Mouse (Mus musculus): Measurements from ENCODE around the gene Alox12. TPM values are rescaled to one million over a fixed set of nuclear protein-coding genes. Genes with fewer than 3 reads are reported as not detected.

The Alox12 gene
- polyA plus RNA-seq, 1 experiment from 2014 or later, result 5.5 TPM

GRCm38 (mm10) chr11:70218741-70219470 lies 36.2 kb downstream of the Alox12 start:
- Histone ChIP-seq H3K9me3 (replicated peaks) (no peaks in the 10 kb centered on the region), H3K4me2 (peak overlapping the region; percentile 93; the same call in 1 of the 2 replicates), H3K27me3 (peaks cover 65% of the 10 kb centered on the region), H3K4me3 (replicated peaks) (0 out of 2 replicates have a peak overlapping the region, but pooled peaks have one; percentile 0), H3K27ac (peak overlapping the region; percentile 24; the same call in 1 of the 2 replicates), H3K36me3 (peaks cover 6% of the 10 kb centered on the region; the same call in 1 of the 2 replicates), H3K9ac (no peak overlapping the region), H3K4me1 (peaks cover 62% of the 10 kb centered on the region)
- WGBS, result 90% methylated on average over 15 of the region's 15 CpGs
- ATAC-seq (replicated peaks; ENCODE audit: low FRiP score), result no peak

- Histone ChIP-seq H3K4me2 (no peak overlapping the region), H3K36me3 (peaks cover 6% of the 10 kb centered on the region; the same call in 1 of the 2 replicates), H3K4me3 (replicated peaks) (no peak overlapping the region), H3K9me3 (replicated peaks) (no peaks in the 10 kb centered on the region), H3K27ac (peak overlapping the region; percentile 24; the same call in 1 of the 2 replicates), H3K27me3 (peaks cover 67% of the 10 kb centered on the region), H3K4me1 (peaks cover 70% of the 10 kb centered on the region), H3K9ac (no peak overlapping the region)
- 78% methylated on average over 4 of the region's 4 CpGs for WGBS
- no peak for ATAC-seq (replicated peaks; ENCODE audit: low FRiP score)
Measured at GRCm38 (mm10) chr11:70218039-70218438, 37.1 kb downstream of the Alox12 start.

- H3K9me3 ChIP-seq (replicated peaks), result no peaks in the 10 kb centered on the region
- no peak overlapping the region for H3K9ac ChIP-seq
- H3K27ac ChIP-seq, result no peak overlapping the region
- no peak overlapping the region for H3K4me2 ChIP-seq
- no peak for ATAC-seq (replicated peaks; ENCODE audit: low FRiP score)
- WGBS, result 60% methylated on average over 3 of the region's 3 CpGs
- H3K27me3 ChIP-seq, result peaks cover 74% of the 10 kb centered on the region
- H3K4me1 ChIP-seq, result peaks cover 61% of the 10 kb centered on the region
- H3K4me3 ChIP-seq (replicated peaks), result no peak overlapping the region
- H3K36me3 ChIP-seq, result peaks cover 6% of the 10 kb centered on the region; the same call in 1 of the 2 replicates
Measured at GRCm38 (mm10) chr11:70216103-70216502, 39.0 kb downstream of the Alox12 start.

GRCm38 (mm10) chr11:70215301-70215700 lies 39.9 kb downstream of the Alox12 start:
- no peak overlapping the region for H3K27ac ChIP-seq
- WGBS, result 13% methylated on average over 22 of the region's 22 CpGs
- peak overlapping the region; percentile 38; the same call in 1 of the 2 replicates for H3K4me3 ChIP-seq (replicated peaks)
- peaks cover 53% of the 10 kb centered on the region for H3K4me1 ChIP-seq
- peak overlapping the region; percentile 74 for H3K4me2 ChIP-seq
- H3K27me3 ChIP-seq, result peaks cover 79% of the 10 kb centered on the region
- H3K9me3 ChIP-seq (replicated peaks), result no peaks in the 10 kb centered on the region
- no peak for ATAC-seq (replicated peaks; ENCODE audit: low FRiP score)
- peaks cover 6% of the 10 kb centered on the region; the same call in 1 of the 2 replicates for H3K36me3 ChIP-seq
- H3K9ac ChIP-seq, result no peak overlapping the region

DNA sequence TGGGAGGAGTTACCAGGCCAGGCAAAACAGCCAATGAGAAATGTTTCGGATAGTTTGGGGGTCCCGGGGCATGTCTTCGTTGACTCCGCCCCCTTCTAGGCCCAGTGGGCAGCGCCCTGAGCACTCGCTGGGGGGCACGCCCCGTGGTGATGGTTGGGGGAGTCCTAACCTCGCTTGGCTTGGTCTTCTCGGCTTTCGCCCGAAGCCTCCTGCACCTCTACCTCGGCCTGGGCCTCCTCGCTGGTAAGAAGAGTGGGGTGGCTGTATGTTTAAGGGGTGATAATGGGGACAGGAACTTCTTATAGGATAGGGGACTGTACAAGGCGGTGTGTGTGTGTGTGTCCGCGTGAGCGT lies 40.3 kb downstream of the Alox12 start:
- H3K9ac ChIP-seq, result 0 out of 2 replicates have a peak overlapping the region, but pooled peaks have one; percentile 43
- no peaks in the 10 kb centered on the region for H3K9me3 ChIP-seq (replicated peaks)
- H3K4me3 ChIP-seq (replicated peaks), result peak overlapping the region; percentile 38
- ATAC-seq (replicated peaks; ENCODE audit: low FRiP score), result peak; percentile 34
- 10% methylated on average over 18 of the region's 18 CpGs for WGBS
- H3K4me2 ChIP-seq, result peak overlapping the region; percentile 74
- H3K4me1 ChIP-seq, result peaks cover 49% of the 10 kb centered on the region
- peaks cover 6% of the 10 kb centered on the region; the same call in 1 of the 2 replicates for H3K36me3 ChIP-seq
- no peak overlapping the region for H3K27ac ChIP-seq
- H3K27me3 ChIP-seq, result peaks cover 77% of the 10 kb centered on the region

- Histone ChIP-seq H3K36me3 (peaks cover 6% of the 10 kb centered on the region; the same call in 1 of the 2 replicates), H3K4me2 (peak overlapping the region; percentile 74), H3K27me3 (peaks cover 76% of the 10 kb centered on the region), H3K27ac (no peak overlapping the region), H3K9ac (peak overlapping the region; percentile 43), H3K4me3 (replicated peaks) (peak overlapping the region; percentile 38), H3K4me1 (peaks cover 43% of the 10 kb centered on the region), H3K9me3 (replicated peaks) (no peaks in the 10 kb centered on the region)
- WGBS, result under 1% methylated on average over 46 of the region's 46 CpGs
- ATAC-seq (replicated peaks; ENCODE audit: low FRiP score), result peak; percentile 54; the same call in 1 of the 2 replicates
Measured at GRCm38 (mm10) chr11:70214191-70214855, 40.8 kb downstream of the Alox12 start.

DNA sequence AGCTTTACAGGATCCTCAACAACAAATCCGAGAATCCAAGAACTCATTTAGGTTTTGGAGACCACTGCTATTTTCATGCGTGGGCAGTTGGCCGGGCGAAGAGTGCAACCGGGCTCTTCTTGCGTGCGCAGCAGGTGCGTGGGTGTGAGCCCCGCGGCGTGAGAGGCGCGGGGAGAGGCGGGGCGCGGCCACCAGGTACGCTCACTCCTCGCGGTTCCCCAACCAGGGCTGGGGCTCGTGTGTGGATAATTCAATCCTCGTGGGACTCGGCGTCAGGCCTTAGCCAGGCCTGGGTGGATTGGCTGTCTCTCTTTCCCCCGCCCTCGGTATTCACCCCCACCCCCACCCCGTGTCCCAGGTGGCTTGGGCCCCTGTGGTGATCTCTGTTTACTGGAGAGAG lies 41.4 kb downstream of the Alox12 start:
- Histone ChIP-seq H3K4me1 (peaks cover 38% of the 10 kb centered on the region), H3K4me2 (peak overlapping the region; percentile 74), H3K9ac (peak overlapping the region; percentile 43), H3K27ac (no peak overlapping the region), H3K27me3 (peaks cover 72% of the 10 kb centered on the region), H3K9me3 (replicated peaks) (no peaks in the 10 kb centered on the region), H3K4me3 (replicated peaks) (peak overlapping the region; percentile 38), H3K36me3 (peaks cover 6% of the 10 kb centered on the region; the same call in 1 of the 2 replicates)
- ATAC-seq (replicated peaks; ENCODE audit: low FRiP score), result peak; percentile 9; the same call in 1 of the 2 replicates
- 5% methylated on average over 26 of the region's 26 CpGs for WGBS

DNA sequence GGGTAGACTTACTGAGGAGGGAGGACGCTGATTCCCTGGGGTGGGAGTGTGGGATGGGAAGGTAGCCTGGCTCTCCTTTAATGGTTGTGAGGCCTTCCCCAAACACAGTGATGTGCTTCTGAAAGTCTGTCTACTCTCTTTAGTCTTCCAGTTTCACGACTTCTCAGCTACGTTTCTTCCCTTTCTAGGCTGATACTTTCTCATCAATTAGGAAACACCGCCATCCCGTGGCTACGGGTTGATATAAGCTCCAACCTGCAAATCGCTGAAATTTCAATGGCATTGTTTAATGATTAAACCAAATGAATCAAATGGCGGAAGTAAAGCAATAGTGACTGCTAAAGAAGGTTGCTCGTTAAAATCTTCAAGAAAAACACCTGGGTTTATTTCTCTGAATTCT lies 42.3 kb downstream of the Alox12 start:
- Histone ChIP-seq H3K4me2 (peak overlapping the region; percentile 14; the same call in 1 of the 2 replicates), H3K36me3 (peaks cover 6% of the 10 kb centered on the region; the same call in 1 of the 2 replicates), H3K4me3 (replicated peaks) (no peak overlapping the region), H3K9ac (no peak overlapping the region), H3K27me3 (peaks cover 70% of the 10 kb centered on the region), H3K4me1 (peaks cover 34% of the 10 kb centered on the region), H3K9me3 (replicated peaks) (no peaks in the 10 kb centered on the region), H3K27ac (0 out of 2 replicates have a peak overlapping the region, but pooled peaks have one; percentile 32)
- no peak for ATAC-seq (replicated peaks; ENCODE audit: low FRiP score)
- WGBS, result 10% methylated on average over 9 of the region's 9 CpGs

DNA sequence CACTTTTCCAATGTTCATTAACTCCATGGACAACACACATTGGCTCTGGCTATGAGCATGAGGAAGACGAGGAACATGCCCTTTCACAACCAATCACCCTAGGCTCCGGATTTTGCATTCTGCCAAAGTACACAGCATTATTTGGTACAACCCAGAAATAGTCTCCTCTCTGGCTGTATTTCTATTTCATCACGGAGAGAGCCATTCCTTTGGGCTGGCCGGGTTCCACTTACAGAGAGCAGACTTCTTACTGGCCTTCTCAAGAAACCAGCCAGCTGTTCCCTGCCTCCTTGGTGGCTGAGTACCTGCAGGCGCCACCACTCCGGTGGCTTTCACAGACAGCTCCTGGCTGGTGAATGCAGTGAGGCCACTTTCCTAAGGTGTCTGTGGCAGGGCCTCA lies 42.7 kb downstream of the Alox12 start, which contains the start of gene Slc16a11:
Slc16a11 (plus strand) TSS at position 330 of the 400 bp plus-strand sequence.
- 65% methylated on average over 6 of the region's 6 CpGs for WGBS
- Histone ChIP-seq H3K9me3 (replicated peaks) (no peaks in the 10 kb centered on the region), H3K9ac (peak within 1 kb of the TSS; percentile 43; the same call in 1 of the 2 replicates), H3K27ac (0 out of 2 replicates have a peak within 1 kb of the TSS, but pooled peaks have one; percentile 32), H3K36me3 (peaks cover 3% of the 10 kb centered on the region; the same call in 1 of the 2 replicates), H3K4me1 (peaks cover 33% of the 10 kb centered on the region), H3K4me2 (peak within 1 kb of the TSS; percentile 74), H3K27me3 (peaks cover 66% of the 10 kb centered on the region), H3K4me3 (replicated peaks) (peak within 1 kb of the TSS; percentile 38)
- no peak for ATAC-seq (replicated peaks; ENCODE audit: low FRiP score)

DNA sequence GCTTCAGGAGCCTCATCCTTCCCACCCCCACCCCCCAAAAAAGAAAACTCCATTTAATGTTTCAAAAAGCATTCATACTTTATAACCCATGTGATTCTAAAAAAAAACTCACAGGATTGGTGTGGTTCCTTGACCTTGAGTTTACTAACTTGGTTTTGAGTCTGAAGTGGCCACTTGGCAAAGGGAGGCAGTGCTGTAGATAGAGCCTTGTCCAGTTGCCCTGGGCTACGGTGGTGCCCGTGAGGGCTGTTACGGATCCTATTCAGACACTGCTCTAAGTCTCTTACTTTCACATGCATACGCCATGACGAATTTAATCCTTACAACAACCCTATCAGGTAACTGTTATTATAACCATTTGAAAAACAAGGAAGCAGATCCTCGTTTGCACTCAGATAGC lies 43.2 kb downstream of the Alox12 start:
- peaks cover 32% of the 10 kb centered on the region for H3K4me1 ChIP-seq
- no peak for ATAC-seq (replicated peaks; ENCODE audit: low FRiP score)
- no peak overlapping the region for H3K4me2 ChIP-seq
- H3K4me3 ChIP-seq (replicated peaks), result no peak overlapping the region
- H3K27me3 ChIP-seq, result peaks cover 62% of the 10 kb centered on the region
- WGBS, result 74% methylated on average over 6 of the region's 6 CpGs
- no peaks in the 10 kb centered on the region for H3K36me3 ChIP-seq
- no peaks in the 10 kb centered on the region for H3K9me3 ChIP-seq (replicated peaks)
- H3K27ac ChIP-seq, result no peak overlapping the region
- no peak overlapping the region for H3K9ac ChIP-seq

DNA sequence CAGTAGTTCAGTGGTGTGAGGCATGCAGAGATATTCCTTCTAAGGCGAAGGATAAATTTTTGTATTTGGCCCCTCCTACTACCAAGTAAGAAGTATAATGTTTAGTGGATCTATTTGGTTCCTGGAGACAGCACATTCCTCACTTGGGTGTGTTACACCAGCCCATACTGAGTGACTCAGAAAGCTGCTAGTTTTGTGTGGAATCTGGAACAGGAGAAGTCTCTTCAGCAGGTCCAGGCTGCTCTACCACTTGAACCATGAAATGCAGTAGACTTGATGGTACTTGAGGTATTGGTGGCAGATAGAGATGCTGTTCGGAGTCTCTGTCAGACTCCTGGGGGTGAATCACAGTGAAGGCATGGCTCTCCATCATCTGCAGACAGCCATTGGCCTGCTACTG lies 44.5 kb downstream of the Alox12 start:
- Histone ChIP-seq H3K36me3 (no peaks in the 10 kb centered on the region), H3K9me3 (replicated peaks) (no peaks in the 10 kb centered on the region), H3K4me2 (no peak overlapping the region), H3K4me1 (peaks cover 31% of the 10 kb centered on the region), H3K27me3 (peaks cover 58% of the 10 kb centered on the region), H3K27ac (no peak overlapping the region), H3K4me3 (replicated peaks) (no peak overlapping the region), H3K9ac (no peak overlapping the region)
- 91% methylated on average over 2 of the region's 2 CpGs for WGBS
- ATAC-seq (replicated peaks; ENCODE audit: low FRiP score), result no peak

Data from kidney, embryonic 15.5 days (tissue).